Mouse (Mus musculus) liver, adult 2 months (tissue): ENCODE data around the gene Mrpl34. TPM values are rescaled to one million over a fixed set of nuclear protein-coding genes. Genes with fewer than 3 reads are reported as not detected.

Experiments used
- DNase-seq: peaks from one replicate; pipeline ENCODE4 v3.0.0-alpha.2; 2011; ENCODE audit warnings: low read depth, low spot score; ENCODE audit errors: extremely low read depth
- H3K27ac ChIP-seq: fragments of 200-500 bp; replicated peaks from 2 replicates; pipeline ENCODE4 v1.5.1; 2012; ENCODE audit warnings: low read depth, mild to moderate bottlenecking, control low read depth, inconsistent platforms, low read length; ENCODE audit not compliant: insufficient read depth
- H3K27me3 ChIP-seq: fragments of 200-500 bp; 2 replicates; pipeline ENCODE4 v1.6.1; 2012; ENCODE audit warnings: mild to moderate bottlenecking, moderate library complexity, low read length, inconsistent platforms; ENCODE audit not compliant: control insufficient read depth, insufficient read depth
- H3K36me3 ChIP-seq: fragments of 200-500 bp; 2 replicates; pipeline ENCODE4 v1.6.1; 2012; ENCODE audit warnings: low read length, inconsistent platforms; ENCODE audit not compliant: control insufficient read depth, insufficient read depth
- H3K4me1 ChIP-seq: fragments of 200-500 bp; 2 replicates; pipeline ENCODE4 v1.6.1; 2011; ENCODE audit warnings: low read length; ENCODE audit not compliant: control insufficient read depth, insufficient read depth
- H3K4me3 ChIP-seq: fragments of 200-500 bp; 2 replicates; pipeline ENCODE4 v1.5.1; 2011; ENCODE audit warnings: low read depth, mild to moderate bottlenecking, control low read depth, low read length, moderate library complexity; ENCODE audit not compliant: insufficient read depth
- H3K79me2 ChIP-seq: fragments of 200-500 bp; 2 replicates; pipeline ENCODE4 v1.6.1; 2012; ENCODE audit warnings: inconsistent platforms, mild to moderate bottlenecking, low read length, moderate library complexity; ENCODE audit not compliant: control insufficient read depth, insufficient read depth
- H3K9ac ChIP-seq: fragments of 200-500 bp; 2 replicates; pipeline ENCODE4 v1.6.1; 2012; ENCODE audit warnings: low read depth, mild to moderate bottlenecking, control low read depth, inconsistent platforms, low read length
- CTCF ChIP-seq: fragments of 200-500 bp; IDR thresholded peaks from 2 replicates; pipeline ENCODE4 v1.5.1; 2011; ENCODE audit warnings: low read depth, low read length, control low read depth
- POLR2A ChIP-seq: fragments of 200-500 bp; IDR thresholded peaks from 2 replicates; pipeline ENCODE4 v1.6.1; 2011; ENCODE audit warnings: low read length, control low read depth; ENCODE audit not compliant: insufficient read depth; ENCODE audit errors: extremely low read depth
- WGBS: fragments of 180-500 bp; shearing (Covaris S2); methylation state at CpG from one replicate; pipeline ENCODE4 v1.1.7; 2018; 5-methylcytosine and 5-hydroxymethylcytosine counted together
- polyA plus RNA-seq: library from polyadenylated mRNA; depleted of rRNA; stranded (reverse); fragments of >200 nt; gene quantifications from 2 replicates; pipeline ENCODE4 v1.2.3, GENCODE M21; 2012
- total RNA-seq: library from RNA; depleted of rRNA; stranded (reverse); fragments of >200 nt; gene quantifications from 2 replicates; pipeline ENCODE4 v1.2.3, GENCODE M21; 2014

Mrpl34 gene
- total and polyA plus RNA-seq, 2 experiments, result 35.1 to 104 TPM

DNA sequence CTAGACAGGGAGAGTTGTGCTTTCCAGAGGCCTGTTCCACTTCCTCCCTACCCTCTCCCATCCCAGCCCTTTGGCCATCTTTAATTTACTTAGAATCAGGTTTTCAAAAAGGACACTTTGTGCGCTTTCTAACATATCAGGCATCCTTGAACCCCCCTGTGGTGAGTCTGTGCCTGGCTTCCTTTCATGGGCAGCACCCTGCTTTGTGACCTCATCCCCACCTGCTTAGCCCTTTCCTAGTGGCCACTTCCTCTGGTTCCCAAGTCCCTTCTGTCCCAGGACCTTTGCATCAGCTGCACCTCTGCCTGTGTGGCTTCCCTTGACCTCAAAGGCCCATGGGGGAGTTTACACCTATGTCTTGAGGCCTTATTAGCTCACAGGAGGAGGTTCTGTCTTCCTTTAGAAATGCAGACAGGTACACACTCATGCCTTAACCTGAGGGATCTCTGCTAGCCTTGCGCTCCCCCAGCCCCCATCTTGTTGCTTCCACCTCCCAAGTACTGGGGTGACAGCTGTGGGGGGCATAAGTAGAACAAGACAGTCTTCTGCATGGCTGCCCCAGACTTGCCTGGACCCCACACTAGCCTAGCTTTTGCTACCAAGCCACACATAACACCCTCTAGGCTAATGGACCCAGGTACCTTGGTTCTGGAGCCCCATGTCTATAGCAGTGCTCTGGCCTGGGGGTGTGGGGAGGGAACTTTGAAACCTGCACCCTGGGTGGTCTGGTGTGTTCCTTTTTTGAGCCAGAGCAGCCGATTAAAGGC is 5.6 kb downstream of the Mrpl34 start:
- WGBS, result 87% methylated on average over 3 of the region's 3 CpGs
- Histone ChIP-seq H3K27me3 (no peaks in the 10 kb centered on the region), H3K79me2 (peaks cover 13% of the 10 kb centered on the region; the same call in 1 of the 2 replicates), H3K36me3 (no peaks in the 10 kb centered on the region), H3K9ac (no peak overlapping the region; the same call in 1 of the 2 replicates), H3K27ac (no peak overlapping the region), H3K4me3 (no peak overlapping the region), H3K4me1 (peaks cover 11% of the 10 kb centered on the region)
- DNase-seq, result no peak
- no peak for TF ChIP-seq POLR2A
- TF ChIP-seq CTCF, result no peak

DNA sequence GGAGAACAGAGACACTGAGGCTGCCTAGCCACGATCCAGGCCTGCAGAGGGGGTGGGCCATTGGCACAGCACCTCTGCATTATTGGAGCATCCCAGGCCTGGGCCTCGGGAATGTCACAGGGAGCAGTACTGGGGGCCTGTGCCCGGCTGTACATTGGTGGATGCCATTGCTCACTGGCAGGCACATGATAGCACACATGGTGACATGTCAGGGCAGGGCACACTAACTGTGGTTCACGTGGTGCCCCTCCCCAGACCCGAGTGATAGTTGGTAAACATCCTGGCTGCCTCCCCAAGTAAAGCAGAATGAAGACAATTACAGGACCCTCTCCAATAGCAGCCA is 6.1 kb downstream of the Mrpl34 start:
- no peak overlapping the region for H3K4me3 ChIP-seq
- no peak overlapping the region for H3K9ac ChIP-seq
- no peaks in the 10 kb centered on the region for H3K27me3 ChIP-seq
- TF ChIP-seq CTCF, result no peak
- TF ChIP-seq POLR2A, result no peak
- H3K79me2 ChIP-seq, result peaks cover 13% of the 10 kb centered on the region; the same call in 1 of the 2 replicates
- DNase-seq, result no peak
- 78% methylated on average over 5 of the region's 5 CpGs for WGBS
- no peaks in the 10 kb centered on the region for H3K36me3 ChIP-seq
- peaks cover 6% of the 10 kb centered on the region for H3K4me1 ChIP-seq
- H3K27ac ChIP-seq, result no peak overlapping the region

DNA sequence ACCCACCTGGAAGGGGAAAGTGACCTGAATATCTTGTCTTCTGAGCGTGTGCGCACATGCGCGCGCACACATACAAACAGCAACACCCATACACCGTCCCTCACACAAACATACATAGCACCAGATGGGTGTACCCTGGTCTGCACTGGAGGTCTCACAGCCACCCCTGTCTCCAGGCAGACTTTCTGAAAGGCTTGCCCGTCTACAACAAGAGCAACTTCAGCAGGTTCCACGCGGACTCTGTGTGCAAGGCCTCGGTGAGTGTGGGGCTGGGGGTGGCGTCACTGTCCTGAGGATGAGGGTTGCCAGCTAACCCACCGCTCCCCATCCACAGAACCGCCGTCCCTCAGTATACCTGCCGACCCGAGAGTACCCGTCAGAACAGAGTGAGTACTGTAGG is 7.1 kb downstream of the Mrpl34 start:
- no peaks in the 10 kb centered on the region for H3K36me3 ChIP-seq
- no peaks in the 10 kb centered on the region for H3K27me3 ChIP-seq
- no peak for DNase-seq
- no peak overlapping the region for H3K27ac ChIP-seq
- TF ChIP-seq POLR2A (no peak), CTCF (no peak)
- H3K4me1 ChIP-seq, result peaks cover 6% of the 10 kb centered on the region
- WGBS, result 96% methylated on average over 17 of the region's 17 CpGs
- H3K4me3 ChIP-seq, result no peak overlapping the region
- no peak overlapping the region for H3K9ac ChIP-seq
- H3K79me2 ChIP-seq, result peaks cover 13% of the 10 kb centered on the region; the same call in 1 of the 2 replicates

DNA sequence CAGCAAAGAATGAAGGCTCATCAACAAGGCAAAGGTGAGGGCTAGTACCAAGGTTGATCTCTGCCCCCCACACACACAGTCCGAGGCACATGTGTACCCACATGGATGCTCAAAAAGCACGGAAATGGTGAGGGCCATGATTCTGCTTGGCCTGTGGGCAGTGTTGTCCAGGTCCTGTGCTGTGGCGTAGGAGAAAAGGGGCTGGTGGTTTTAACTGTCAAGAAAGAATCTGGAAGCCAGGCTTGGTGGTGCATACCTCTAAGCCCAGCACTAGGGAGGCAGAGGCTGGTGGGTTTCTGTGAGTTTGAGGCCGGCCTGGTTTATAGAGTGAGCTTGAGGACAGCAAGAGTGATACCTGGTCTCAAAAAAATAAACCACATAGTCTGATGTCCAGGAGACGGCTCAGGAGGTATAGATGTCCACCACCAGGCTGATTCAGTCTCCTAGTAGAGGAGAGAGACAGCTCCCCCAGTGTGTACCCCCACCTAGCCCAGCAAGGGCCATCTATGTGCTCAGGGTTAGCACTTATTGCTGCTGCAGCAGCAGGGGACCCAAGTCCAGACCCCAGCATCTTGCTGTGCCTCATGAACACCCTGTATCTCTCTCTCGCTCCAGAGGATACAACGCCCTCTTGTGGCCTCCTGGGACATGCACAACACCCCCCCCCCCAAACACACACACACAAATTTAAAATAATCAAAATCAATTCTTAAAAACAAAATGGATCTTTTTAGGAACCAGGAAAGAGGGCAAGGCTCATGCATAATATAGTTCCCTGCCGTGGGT is 8.0 kb downstream of the Mrpl34 start:
- Histone ChIP-seq H3K9ac (no peak overlapping the region), H3K27me3 (no peaks in the 10 kb centered on the region), H3K36me3 (no peaks in the 10 kb centered on the region), H3K27ac (no peak overlapping the region), H3K4me1 (peaks cover 6% of the 10 kb centered on the region), H3K79me2 (peaks cover 13% of the 10 kb centered on the region; the same call in 1 of the 2 replicates), H3K4me3 (no peak overlapping the region)
- no peak for DNase-seq
- WGBS, result 92% methylated on average over 8 of the region's 8 CpGs
- peak; percentile 41; the same call in 1 of the 2 replicates for TF ChIP-seq CTCF
- no peak for TF ChIP-seq POLR2A

DNA sequence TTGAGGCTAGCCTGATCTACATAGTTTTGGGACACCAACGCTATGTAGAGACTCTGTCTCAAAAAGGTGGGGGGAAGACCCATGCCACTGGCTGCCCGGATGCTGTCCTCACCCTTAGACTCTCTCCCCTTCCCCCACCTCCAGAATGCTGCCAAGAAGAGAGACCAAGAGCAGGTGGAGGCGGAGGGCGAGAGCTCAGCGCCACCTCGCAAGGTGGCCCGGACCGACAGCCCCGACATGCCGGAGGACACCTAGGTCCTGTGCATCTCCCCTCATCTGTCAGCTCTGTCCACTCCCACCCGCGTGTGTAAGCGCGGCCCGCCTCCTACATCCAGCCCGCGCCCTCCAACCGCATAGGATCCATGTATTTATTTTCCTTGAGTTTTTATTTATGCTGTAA is 9.6 kb downstream of the Mrpl34 start:
- no peaks in the 10 kb centered on the region for H3K36me3 ChIP-seq
- H3K9ac ChIP-seq, result no peak overlapping the region
- DNase-seq, result no peak
- no peak overlapping the region for H3K27ac ChIP-seq
- 94% methylated on average over 18 of the region's 18 CpGs for WGBS
- no peak overlapping the region for H3K4me3 ChIP-seq
- no peaks in the 10 kb centered on the region for H3K27me3 ChIP-seq
- H3K4me1 ChIP-seq, result peaks cover 6% of the 10 kb centered on the region
- H3K79me2 ChIP-seq, result peaks cover 9% of the 10 kb centered on the region; the same call in 1 of the 2 replicates
- TF ChIP-seq CTCF, result no peak
- no peak for TF ChIP-seq POLR2A
